Mouse (Mus musculus) ES-E14 (cell line): Measurements from ENCODE around the gene Nap1l1. TPM values are rescaled to one million over a fixed set of nuclear protein-coding genes. Genes with fewer than 3 reads are reported as not detected.
A peak's percentile ranks its signal among the peaks of the same experiment; 100 is the strongest.

Experiments used
- DNase-seq: peaks from one replicate; pipeline ENCODE4 v3.0.0-alpha.2; 2013; ENCODE audit warnings: low read depth, low spot score
- H3K27ac ChIP-seq: 2 replicates; pipeline ENCODE4 v1.5.1; 2012; ENCODE audit warnings: low read depth, mild to moderate bottlenecking, low read length, moderate library complexity, mixed read lengths; ENCODE audit not compliant: poor library complexity, insufficient read depth, severe bottlenecking
- H3K36me3 ChIP-seq: 2 replicates; pipeline ENCODE4 v1.6.1; 2012; ENCODE audit warnings: mild to moderate bottlenecking, low read length, moderate library complexity, mixed read lengths; ENCODE audit not compliant: control insufficient read depth, poor library complexity, insufficient read depth, severe bottlenecking
- H3K4me1 ChIP-seq, 2 experiments: fragments of 150-350 bp in 1 of 2; sonication (generic) in 1 of 2; 2 replicates each; pipeline ENCODE4 v1.6.1; 2012; ENCODE audit warnings: low read length in 2 of 2, mild to moderate bottlenecking in 1 of 2, mixed read lengths in 1 of 2; ENCODE audit not compliant: control insufficient read depth in 2 of 2, insufficient read depth in 2 of 2, poor library complexity in 1 of 2
- H3K4me3 ChIP-seq, 2 experiments: fragments of 150-350 bp in 1 of 2; sonication (generic) in 1 of 2; 2 replicates each; pipeline ENCODE4 v1.5.1; 2012; ENCODE audit warnings: low read length in 2 of 2, low read depth in 1 of 2, mild to moderate bottlenecking in 1 of 2, mixed read lengths in 1 of 2; ENCODE audit not compliant: insufficient read depth in 1 of 2, poor library complexity in 1 of 2, severe bottlenecking in 1 of 2
- H3K9ac ChIP-seq: 2 replicates; pipeline ENCODE4 v1.6.1; 2012; ENCODE audit warnings: low read depth, mild to moderate bottlenecking, low read length, mixed read lengths; ENCODE audit not compliant: poor library complexity, insufficient read depth, severe bottlenecking
- H3K9me3 ChIP-seq: fragments of 150-350 bp; sonication (generic); 2 replicates; pipeline ENCODE4 v1.6.1; 2012; ENCODE audit warnings: low read depth, mild to moderate bottlenecking, low read length; ENCODE audit not compliant: control insufficient read depth, insufficient read depth
- CHD2 ChIP-seq: IDR thresholded peaks from 2 replicates; pipeline ENCODE4 v1.6.1; 2014; ENCODE audit warnings: mild to moderate bottlenecking, low read depth, low read length, inconsistent platforms
- HCFC1 ChIP-seq: IDR thresholded peaks from 2 replicates; pipeline ENCODE4 v1.6.1; 2012; ENCODE audit warnings: low read length, inconsistent platforms, borderline replicate concordance; ENCODE audit not compliant: insufficient read depth
- MAFK ChIP-seq: IDR thresholded peaks from 2 replicates; pipeline ENCODE4 v1.6.1; 2014; ENCODE audit warnings: mild to moderate bottlenecking, low read depth, low read length, inconsistent platforms; ENCODE audit not compliant: insufficient read depth
- ZC3H11A ChIP-seq: IDR thresholded peaks from 2 replicates; pipeline ENCODE4 v1.6.1; 2012; ENCODE audit warnings: low read depth, mild to moderate bottlenecking, inconsistent platforms, low read length, borderline replicate concordance
- ZNF384 ChIP-seq: IDR thresholded peaks from 2 replicates; pipeline ENCODE4 v1.6.1; 2012; ENCODE audit warnings: low read depth, low read length, inconsistent platforms
- in situ Hi-C, 2 experiments: fragments of 600-800 bp; cut with MboI; formaldehyde crosslinking; loops; one replicate each; pipeline ENCODE4 v1.15.1; 2025; ENCODE audit warnings: low sequenced_read_pairs in 2 of 2, inconsistent platforms in 1 of 2; ENCODE audit not compliant: unreplicated experiment in 2 of 2
- total RNA-seq: library from RNA; depleted of rRNA; stranded (reverse); fragments of 300-350 nt; gene quantifications from 2 replicates; pipeline ENCODE4 v1.2.3, GENCODE M21; 2012

Nap1l1 gene
- total RNA-seq, 1 experiment: 258 TPM

DNA sequence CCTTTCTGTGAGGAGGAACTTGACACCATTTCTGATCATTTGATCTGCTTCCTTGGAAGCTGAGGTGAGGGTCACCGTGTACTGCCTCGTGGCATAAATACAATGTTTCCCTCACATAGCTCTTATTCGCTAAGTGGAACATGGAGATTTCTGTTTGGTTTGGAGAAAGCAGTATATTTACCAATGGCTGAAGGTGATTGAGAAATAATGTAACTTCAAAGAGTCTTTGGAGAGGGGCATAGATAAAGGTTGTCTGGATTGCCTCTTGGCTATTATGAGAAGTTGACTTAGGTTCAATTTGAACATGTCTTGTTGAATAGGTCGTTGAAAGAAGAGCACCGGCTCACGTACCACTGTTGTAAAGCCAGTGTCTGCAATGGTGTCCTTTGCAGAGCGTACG lies 61.7 kb downstream of the Nap1l1 start:
- no peak overlapping the region for H3K9ac ChIP-seq
- H3K9me3 ChIP-seq: no peaks in the 10 kb centered on the region
- H3K27ac ChIP-seq: no peak overlapping the region
- H3K4me3 ChIP-seq: no peak overlapping the region
- TF ChIP-seq CHD2 (no peak), MAFK (no peak)
- no peak for DNase-seq
- H3K36me3 ChIP-seq: no peaks in the 10 kb centered on the region
- in situ Hi-C loops: no loop called here
- H3K4me1 ChIP-seq: peaks cover 0 to 2% of the 10 kb centered on the region in 2 experiments; a peak in 2 of 4 replicates

DNA sequence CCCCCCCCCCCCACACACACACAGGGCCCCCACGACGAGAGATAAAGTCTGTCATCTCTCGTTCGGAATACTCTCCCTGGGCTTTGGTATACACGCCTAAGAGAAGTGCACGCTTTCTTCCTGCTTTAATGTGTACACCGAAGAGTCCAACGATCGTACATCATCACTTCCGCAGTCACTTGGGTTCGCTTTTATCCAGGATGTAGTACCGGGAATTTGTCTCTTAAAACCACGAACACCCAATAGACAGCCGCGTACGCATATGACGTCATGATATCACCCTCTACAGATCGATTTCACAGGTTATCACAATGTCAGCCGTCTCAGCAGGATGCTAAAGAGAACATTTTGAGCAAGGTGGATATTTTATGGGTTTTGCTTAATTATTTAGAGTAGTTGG lies 64.4 kb downstream of the Nap1l1 start:
- H3K27ac ChIP-seq: no peak overlapping the region
- no peak overlapping the region for H3K9ac ChIP-seq
- H3K36me3 ChIP-seq: no peaks in the 10 kb centered on the region
- no peak overlapping the region for H3K4me3 ChIP-seq
- TF ChIP-seq ZNF384: no peak
- TF ChIP-seq HCFC1: no peak
- TF ChIP-seq CHD2: no peak
- TF ChIP-seq MAFK: no peak
- TF ChIP-seq ZC3H11A: no peak
- H3K4me1 ChIP-seq: peaks cover 0 to 6% of the 10 kb centered on the region in 2 experiments; a peak in 2 of 4 replicates
- DNase-seq: no peak
- H3K9me3 ChIP-seq: no peaks in the 10 kb centered on the region
- in situ Hi-C loops: no loop called here

DNA sequence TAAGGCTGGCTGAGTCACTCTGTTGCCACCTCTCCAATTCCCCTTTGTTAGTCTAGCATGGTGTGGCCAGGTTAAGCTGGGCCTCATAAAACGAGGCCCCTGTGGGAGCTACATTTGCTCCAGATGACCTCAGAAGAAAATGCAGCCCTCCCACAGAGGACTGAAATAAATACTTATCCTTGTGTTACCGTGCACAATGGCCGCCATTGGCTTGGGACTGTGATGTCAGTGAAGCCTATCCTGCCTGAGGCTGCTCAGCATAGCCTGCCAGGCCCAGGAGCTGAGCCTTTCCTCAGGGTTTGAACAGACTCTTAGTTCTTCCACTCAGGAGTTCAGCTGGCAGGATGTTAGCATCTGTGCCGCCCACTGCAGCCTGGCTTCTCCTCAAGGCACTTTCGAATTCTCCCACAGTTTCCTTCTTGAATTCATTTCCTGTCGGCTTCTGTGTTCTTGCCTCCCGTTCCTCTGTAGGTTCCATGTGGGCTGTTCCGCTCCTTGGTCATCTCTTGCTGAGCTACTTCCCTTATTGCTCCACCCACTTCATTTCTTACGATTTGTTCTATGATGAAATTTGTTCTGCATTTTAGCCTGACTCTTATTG lies 66.8 kb downstream of the Nap1l1 start:
- Histone ChIP-seq H3K9me3 (no peaks in the 10 kb centered on the region), H3K4me3 (no peak overlapping the region), H3K9ac (peak overlapping the region; percentile 8; the same call in 1 of the 2 replicates), H3K4me1 (peaks cover 0 to 8% of the 10 kb centered on the region in 2 experiments; a peak in 2 of 4 replicates), H3K27ac (no peak overlapping the region), H3K36me3 (no peaks in the 10 kb centered on the region)
- no peak for DNase-seq
- in situ Hi-C loops: no loop called here
- TF ChIP-seq MAFK (no peak), CHD2 (no peak), ZNF384 (no peak), ZC3H11A (no peak), HCFC1 (no peak)

DNA sequence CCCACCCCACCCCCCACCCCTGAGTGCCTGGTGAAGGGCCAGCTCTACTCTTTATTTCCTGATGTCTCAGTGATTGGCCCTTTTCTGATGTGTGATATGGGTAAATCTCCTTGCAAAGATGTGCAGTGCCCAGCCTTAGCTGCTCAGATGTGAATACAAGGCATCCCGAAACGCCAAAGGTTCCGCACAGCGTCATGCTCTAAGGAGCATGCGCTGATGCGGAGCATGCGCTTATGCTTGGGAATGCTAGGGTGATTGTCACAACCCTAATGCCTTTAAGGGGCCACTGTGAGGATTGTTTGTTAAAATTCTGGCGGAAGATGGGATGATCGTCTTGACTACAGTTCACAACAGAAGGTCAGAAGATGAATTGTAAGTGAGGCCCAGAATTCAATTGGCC lies 67.7 kb downstream of the Nap1l1 start:
- DNase-seq: no peak
- H3K36me3 ChIP-seq: no peaks in the 10 kb centered on the region
- H3K4me3 ChIP-seq: no peak overlapping the region
- no peak overlapping the region for H3K9ac ChIP-seq
- in situ Hi-C loops: no loop called here
- TF ChIP-seq MAFK (no peak), HCFC1 (no peak), ZNF384 (no peak), ZC3H11A (no peak), CHD2 (no peak)
- H3K9me3 ChIP-seq: no peaks in the 10 kb centered on the region
- H3K27ac ChIP-seq: no peak overlapping the region
- peaks cover 0 to 8% of the 10 kb centered on the region in 2 experiments; a peak in 2 of 4 replicates for H3K4me1 ChIP-seq

DNA sequence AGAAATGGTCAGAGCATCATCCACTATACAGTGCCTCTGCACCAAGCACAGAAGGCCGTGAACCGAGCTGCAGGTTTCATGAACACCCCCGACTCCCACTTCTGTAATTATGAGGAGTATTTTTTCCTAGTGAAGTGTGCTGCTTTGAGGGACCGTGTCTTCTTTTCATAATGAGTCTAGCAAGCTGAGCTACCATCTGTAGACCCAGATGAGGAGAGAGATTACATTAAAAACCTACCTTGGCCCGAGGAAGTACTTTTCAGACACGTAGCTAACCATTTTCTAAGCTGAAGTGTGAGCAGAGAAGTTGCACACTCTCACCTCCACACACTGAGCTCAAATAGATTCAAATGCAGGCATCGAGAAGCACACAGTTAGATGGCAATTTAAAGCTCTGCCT lies 70.1 kb downstream of the Nap1l1 start:
- Histone ChIP-seq H3K4me3 (no peak overlapping the region), H3K36me3 (no peaks in the 10 kb centered on the region), H3K27ac (no peak overlapping the region), H3K4me1 (peaks cover 0 to 8% of the 10 kb centered on the region in 2 experiments; a peak in 2 of 4 replicates), H3K9me3 (no peaks in the 10 kb centered on the region), H3K9ac (no peak overlapping the region)
- no peak for DNase-seq
- TF ChIP-seq ZNF384 (no peak), ZC3H11A (no peak), MAFK (no peak), CHD2 (no peak), HCFC1 (no peak)
- in situ Hi-C loops: no loop called here
